Mouse (Mus musculus): ENCODE results near the gene Asb8. TPM values are rescaled to one million over a fixed set of nuclear protein-coding genes. Genes with fewer than 3 reads are reported as not detected.

Gene Asb8
- polyA plus RNA-seq, 1 experiment = 52.2 TPM

DNA sequence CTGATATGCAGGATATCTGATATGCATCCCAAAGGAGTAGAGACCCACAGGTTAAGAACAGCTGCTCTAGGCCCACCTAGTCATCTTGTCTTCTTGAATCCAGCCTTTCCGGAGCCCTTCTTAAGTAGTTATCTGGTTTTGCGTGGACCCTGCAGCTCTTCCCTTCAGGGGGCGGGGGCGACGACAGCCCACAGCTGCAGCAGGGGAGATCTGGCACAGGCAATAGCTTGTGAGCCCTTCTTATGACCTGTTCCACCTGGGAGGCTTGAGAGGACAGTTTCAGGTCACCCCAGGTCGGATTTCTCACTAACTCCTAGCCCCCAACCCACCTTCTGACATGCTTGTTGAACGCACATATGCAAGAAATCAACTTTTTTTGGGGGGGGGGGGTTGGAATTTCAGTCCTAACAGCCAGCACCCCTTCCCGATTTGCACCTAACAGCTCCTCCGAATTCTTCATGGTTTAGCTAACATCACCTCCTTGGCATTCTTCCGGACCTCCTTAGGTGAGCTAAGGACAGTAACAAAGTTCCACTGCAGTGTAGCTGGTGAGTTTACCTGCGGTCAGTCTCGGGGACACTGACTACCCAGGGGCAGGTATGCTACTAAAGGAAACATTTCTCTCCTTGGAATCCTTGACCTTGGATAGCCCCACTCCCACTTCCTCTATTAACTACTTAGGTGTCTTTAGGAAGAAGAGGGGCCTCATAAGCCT, 16.6 kb upstream of the Asb8 start:
- no peak for DNase-seq
- Histone ChIP-seq H3K36me3 (ENCODE audit: control insufficient read depth, insufficient read depth, low read length) (no peaks in the 10 kb centered on the region), H3K27me3 (ENCODE audit: control insufficient read depth, insufficient read depth, low read length) (peaks cover 8% of the 10 kb centered on the region), H3K27ac (ENCODE audit: control insufficient read depth, insufficient read depth, low read length) (no peak overlapping the region), H3K4me1 (replicated peaks; ENCODE audit: control insufficient read depth, insufficient read depth, low read length) (peaks cover 5% of the 10 kb centered on the region; the same call in 1 of the 2 replicates), H3K4me3 (ENCODE audit: control insufficient read depth, insufficient read depth, low read length) (no peak overlapping the region)
- no peak for TF ChIP-seq CTCF (IDR thresholded peaks at IDR 0.05; ENCODE audit: borderline replicate concordance, control insufficient read depth, extremely low read depth, insufficient read depth, low read length, poor library complexity)
- TF ChIP-seq POLR2A (IDR thresholded peaks at IDR 0.05; ENCODE audit: control insufficient read depth, extremely low read depth, insufficient read depth, low read length, poor library complexity) = no peak
- WGBS = 78% methylated on average over 12 of the region's 12 CpGs

DNA sequence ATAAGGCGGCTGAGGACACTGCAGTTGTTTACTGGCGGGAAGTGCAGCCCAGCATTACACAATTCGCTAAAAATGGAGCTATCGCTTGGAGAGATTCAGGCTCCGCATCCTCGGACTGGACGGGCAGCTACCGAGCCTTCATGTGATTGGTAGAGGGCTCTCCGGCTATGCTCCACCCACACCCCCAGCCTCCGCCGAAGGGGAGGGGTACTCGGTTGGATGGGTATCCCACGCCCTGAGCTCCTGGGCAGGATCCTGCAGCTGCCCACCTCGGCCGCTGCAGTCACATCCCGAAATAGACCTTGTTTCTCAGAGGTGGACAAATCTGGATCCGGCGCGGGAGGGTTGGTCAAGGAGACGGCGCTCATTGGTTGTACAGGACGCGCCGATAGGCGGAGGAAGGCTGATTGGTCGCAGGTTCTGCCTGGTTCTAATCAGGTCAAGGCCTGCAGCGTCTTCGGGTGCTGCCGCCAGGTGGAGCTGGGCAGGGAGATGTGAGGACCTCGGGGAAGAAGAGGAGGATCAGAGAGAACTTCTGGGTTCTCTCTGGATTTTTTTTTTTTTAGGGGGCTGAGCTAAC, 15.8 kb upstream of the Asb8 start:
- WGBS = under 1% methylated on average over 30 of the region's 30 CpGs
- peak; percentile 79 for DNase-seq
- TF ChIP-seq CTCF (IDR thresholded peaks at IDR 0.05; ENCODE audit: borderline replicate concordance, control insufficient read depth, extremely low read depth, insufficient read depth, low read length, poor library complexity) (peak; percentile 71; the same call in 1 of the 2 replicates), POLR2A (IDR thresholded peaks at IDR 0.05; ENCODE audit: control insufficient read depth, extremely low read depth, insufficient read depth, low read length, poor library complexity) (no peak)
- peaks cover 5% of the 10 kb centered on the region; the same call in 1 of the 2 replicates for H3K4me1 ChIP-seq (replicated peaks; ENCODE audit: control insufficient read depth, insufficient read depth, low read length)
- H3K4me3 ChIP-seq (ENCODE audit: control insufficient read depth, insufficient read depth, low read length) = peak overlapping the region; percentile 50
- H3K27me3 ChIP-seq (ENCODE audit: control insufficient read depth, insufficient read depth, low read length) = peaks cover 8% of the 10 kb centered on the region
- no peaks in the 10 kb centered on the region for H3K36me3 ChIP-seq (ENCODE audit: control insufficient read depth, insufficient read depth, low read length)
- H3K27ac ChIP-seq (ENCODE audit: control insufficient read depth, insufficient read depth, low read length) = no peak overlapping the region

DNA sequence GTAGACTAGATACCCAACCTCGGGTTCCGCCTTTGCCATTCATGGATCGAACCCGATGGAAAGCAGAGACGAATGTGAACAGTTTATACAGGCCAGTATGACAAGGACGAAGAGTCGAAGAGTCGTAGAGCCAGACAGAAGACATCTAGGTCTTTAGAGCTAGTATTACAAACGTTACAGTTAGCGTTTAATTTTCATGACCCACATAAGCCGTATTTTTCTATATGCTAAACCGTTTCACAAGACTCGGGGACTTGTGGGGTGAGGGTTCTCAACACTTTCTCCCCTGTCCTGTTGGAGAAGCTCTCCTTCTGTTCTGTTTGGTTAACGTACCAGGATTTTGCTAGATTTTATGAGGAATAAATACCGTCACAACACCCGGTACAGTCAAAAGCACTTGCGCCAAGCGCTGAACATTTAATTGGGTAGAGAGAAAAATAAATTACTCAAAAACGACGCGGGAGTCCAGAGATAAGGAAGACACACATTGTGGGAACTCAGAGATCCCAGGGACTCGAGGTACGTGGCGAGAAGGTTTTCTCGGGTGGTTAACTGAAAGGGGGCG, 15.2 kb upstream of the Asb8 start:
- WGBS = 19% methylated on average over 26 of the region's 26 CpGs
- H3K36me3 ChIP-seq (ENCODE audit: control insufficient read depth, insufficient read depth, low read length) = no peaks in the 10 kb centered on the region
- H3K4me1 ChIP-seq (replicated peaks; ENCODE audit: control insufficient read depth, insufficient read depth, low read length) = peaks cover 5% of the 10 kb centered on the region; the same call in 1 of the 2 replicates
- DNase-seq = no peak
- H3K27ac ChIP-seq (ENCODE audit: control insufficient read depth, insufficient read depth, low read length) = no peak overlapping the region
- H3K27me3 ChIP-seq (ENCODE audit: control insufficient read depth, insufficient read depth, low read length) = peaks cover 8% of the 10 kb centered on the region
- TF ChIP-seq POLR2A (IDR thresholded peaks at IDR 0.05; ENCODE audit: control insufficient read depth, extremely low read depth, insufficient read depth, low read length, poor library complexity) = no peak
- TF ChIP-seq CTCF (IDR thresholded peaks at IDR 0.05; ENCODE audit: borderline replicate concordance, control insufficient read depth, extremely low read depth, insufficient read depth, low read length, poor library complexity) = no peak
- peak overlapping the region; percentile 50 for H3K4me3 ChIP-seq (ENCODE audit: control insufficient read depth, insufficient read depth, low read length)

DNA sequence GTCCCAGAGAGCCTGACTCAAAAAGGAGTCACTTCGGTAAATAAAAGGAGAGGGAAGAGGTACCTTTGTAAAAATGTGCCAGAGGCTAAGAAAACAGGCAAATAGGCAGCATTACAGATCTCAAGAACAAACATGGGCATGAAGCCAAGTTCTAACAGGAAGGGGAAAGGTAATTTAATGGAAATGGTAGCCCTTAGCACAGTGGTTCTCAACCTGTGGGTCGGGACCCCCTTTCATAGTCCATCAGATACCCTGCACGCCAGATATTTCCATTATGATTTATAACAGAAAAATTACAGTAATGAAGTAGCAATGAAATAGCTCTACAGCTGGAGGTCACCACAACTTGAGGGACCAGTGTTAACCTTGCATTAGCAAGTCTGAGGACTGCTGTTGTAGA, 11.9 kb upstream of the Asb8 start:
- H3K4me1 ChIP-seq (replicated peaks; ENCODE audit: control insufficient read depth, insufficient read depth, low read length) = peaks cover 5% of the 10 kb centered on the region; the same call in 1 of the 2 replicates
- no peak for DNase-seq
- 79% methylated on average over 3 of the region's 3 CpGs for WGBS
- TF ChIP-seq CTCF (IDR thresholded peaks at IDR 0.05; ENCODE audit: borderline replicate concordance, control insufficient read depth, extremely low read depth, insufficient read depth, low read length, poor library complexity) = no peak
- H3K27ac ChIP-seq (ENCODE audit: control insufficient read depth, insufficient read depth, low read length) = no peak overlapping the region
- H3K4me3 ChIP-seq (ENCODE audit: control insufficient read depth, insufficient read depth, low read length) = no peak overlapping the region
- no peaks in the 10 kb centered on the region for H3K36me3 ChIP-seq (ENCODE audit: control insufficient read depth, insufficient read depth, low read length)
- peaks cover 8% of the 10 kb centered on the region for H3K27me3 ChIP-seq (ENCODE audit: control insufficient read depth, insufficient read depth, low read length)

DNA sequence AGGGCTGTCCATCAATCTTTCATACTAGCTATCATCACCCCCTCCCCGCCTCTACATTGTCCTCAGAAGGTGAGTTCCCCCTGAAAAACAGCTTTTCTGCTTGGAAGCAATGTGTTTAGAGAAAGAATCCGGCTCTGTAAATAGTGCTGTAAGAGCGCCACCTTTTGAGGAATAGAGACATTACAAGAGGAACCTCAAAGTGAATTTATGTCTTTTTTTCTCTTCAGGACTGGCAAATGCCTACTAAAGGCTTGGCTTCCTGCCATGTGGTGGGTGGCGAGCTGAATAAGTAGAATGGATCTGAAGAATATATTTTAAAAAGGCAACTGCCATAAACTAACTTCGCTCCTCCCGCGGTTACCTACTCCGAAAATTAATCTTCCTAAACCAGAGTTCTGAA, 8.4 kb upstream of the Asb8 start:
- no peak for DNase-seq
- Histone ChIP-seq H3K4me1 (replicated peaks; ENCODE audit: control insufficient read depth, insufficient read depth, low read length) (no peaks in the 10 kb centered on the region), H3K27me3 (ENCODE audit: control insufficient read depth, insufficient read depth, low read length) (peaks cover 3% of the 10 kb centered on the region; the same call in 1 of the 2 replicates), H3K27ac (ENCODE audit: control insufficient read depth, insufficient read depth, low read length) (no peak overlapping the region), H3K4me3 (ENCODE audit: control insufficient read depth, insufficient read depth, low read length) (no peak overlapping the region), H3K36me3 (ENCODE audit: control insufficient read depth, insufficient read depth, low read length) (no peaks in the 10 kb centered on the region)
- WGBS = 27% methylated on average over 8 of the region's 8 CpGs
- TF ChIP-seq POLR2A (IDR thresholded peaks at IDR 0.05; ENCODE audit: control insufficient read depth, extremely low read depth, insufficient read depth, low read length, poor library complexity) (no peak), CTCF (IDR thresholded peaks at IDR 0.05; ENCODE audit: borderline replicate concordance, control insufficient read depth, extremely low read depth, insufficient read depth, low read length, poor library complexity) (no peak)

DNA sequence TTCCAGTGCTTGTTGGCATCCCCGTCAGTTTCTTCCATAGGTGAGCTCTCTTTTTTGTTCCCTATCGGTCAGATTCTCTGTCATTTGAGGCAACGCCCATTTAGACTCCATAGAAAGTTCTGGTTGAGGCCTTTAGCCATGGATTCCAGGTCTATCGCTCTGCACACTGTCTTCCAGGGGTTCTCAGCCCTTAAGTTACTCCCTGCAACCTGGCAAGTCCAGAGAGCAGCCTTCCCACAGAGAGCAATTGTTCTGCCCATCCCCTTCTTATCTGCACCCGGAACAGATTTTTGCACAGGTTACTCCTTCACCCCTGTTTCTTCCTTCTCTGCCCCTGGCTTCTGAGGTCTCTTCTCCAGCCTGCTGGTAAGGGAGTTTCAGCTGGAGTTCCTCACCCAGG, 6.7 kb upstream of the Asb8 start:
- H3K27me3 ChIP-seq (ENCODE audit: control insufficient read depth, insufficient read depth, low read length) = peaks cover 4% of the 10 kb centered on the region; the same call in 1 of the 2 replicates
- WGBS = 81% methylated on average over 5 of the region's 5 CpGs
- no peak overlapping the region for H3K27ac ChIP-seq (ENCODE audit: control insufficient read depth, insufficient read depth, low read length)
- no peaks in the 10 kb centered on the region for H3K4me1 ChIP-seq (replicated peaks; ENCODE audit: control insufficient read depth, insufficient read depth, low read length)
- no peak overlapping the region for H3K4me3 ChIP-seq (ENCODE audit: control insufficient read depth, insufficient read depth, low read length)
- DNase-seq = no peak
- H3K36me3 ChIP-seq (ENCODE audit: control insufficient read depth, insufficient read depth, low read length) = no peaks in the 10 kb centered on the region
- TF ChIP-seq CTCF (IDR thresholded peaks at IDR 0.05; ENCODE audit: borderline replicate concordance, control insufficient read depth, extremely low read depth, insufficient read depth, low read length, poor library complexity) (no peak), POLR2A (IDR thresholded peaks at IDR 0.05; ENCODE audit: control insufficient read depth, extremely low read depth, insufficient read depth, low read length, poor library complexity) (no peak)
